Mouse (Mus musculus): ENCODE measurements around the gene Stab2. TPM values are rescaled to one million over a fixed set of nuclear protein-coding genes. Genes with fewer than 3 reads are reported as not detected.

Stab2 gene
- 0.59 and 0.89 TPM in 2 replicates for polyA plus RNA-seq (2014; fragmentation: Nextera tagmentation; extraction: Ambion mirVana)

GRCm38 (mm10) chr10:87007385-87008214 lies at the start of gene Stab2:
TSS of gene Stab2 (minus strand) at chr10:87008025.
- 57% methylated on average over 8 of the region's 8 CpGs for WGBS
- Histone ChIP-seq H3K4me1 (ENCODE audit: control insufficient read depth in 2 of 2, insufficient read depth in 2 of 2, low read length in 2 of 2) (peaks cover 0 to 2% of the 10 kb centered on the region in 2 experiments; a peak in 1 of 4 replicates), H3K36me3 (ENCODE audit: control insufficient read depth, insufficient read depth, low read length) (no peaks in the 10 kb centered on the region), H3K27ac (replicated peaks in 1 of 2; ENCODE audit: control insufficient read depth in 1 of 2, insufficient read depth in 1 of 2, low read depth in 2 of 2, low read length in 2 of 2) (no peak within 1 kb of the TSS), H3K4me2 (ENCODE audit: low read length) (no peak within 1 kb of the TSS), H3K4me3 (ENCODE audit: control insufficient read depth in 1 of 2, insufficient read depth in 1 of 2, low read depth in 1 of 2, low read length in 2 of 2) (no peak within 1 kb of the TSS), H3K9ac (ENCODE audit: low read length) (no peak within 1 kb of the TSS), H3K9me3 (ENCODE audit: control insufficient read depth, low read length) (no peaks in the 10 kb centered on the region), H3K27me3 (ENCODE audit: control insufficient read depth, insufficient read depth, low read length) (no peaks in the 10 kb centered on the region)
- ATAC-seq (ENCODE audit: insufficient number of reproducible peaks, insufficient read depth, low FRiP score, low read depth) = no peak

- ATAC-seq (ENCODE audit: insufficient number of reproducible peaks, insufficient read depth, low FRiP score, low read depth) = no peak
Observed at GRCm38 (mm10) chr10:87051714-87052113, 43.9 kb upstream of the Stab2 start.

DNA sequence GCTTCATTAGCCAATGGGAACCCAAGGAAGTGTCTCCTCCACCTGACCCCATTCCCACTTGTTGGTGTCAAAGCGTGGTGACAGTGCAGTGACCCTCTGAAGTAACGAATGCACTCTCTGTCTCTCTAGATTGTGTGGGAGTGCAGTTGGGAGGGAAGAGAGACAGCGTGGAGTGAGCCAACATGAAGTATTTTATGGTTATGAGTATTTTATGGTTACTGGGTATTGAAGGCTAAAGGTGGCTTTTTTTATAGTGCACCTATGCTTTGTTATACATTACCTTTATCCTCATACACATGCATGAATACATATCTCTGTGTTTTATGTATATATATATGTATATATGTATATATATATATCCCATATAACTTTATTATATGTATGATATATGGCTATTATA lies 41.4 kb upstream of the Stab2 start:
- 59% methylated on average over 3 of the region's 3 CpGs for WGBS
- no peaks in the 10 kb centered on the region for H3K9me3 ChIP-seq (ENCODE audit: control insufficient read depth, low read length)

More at GRCm38 (mm10) chr10:87051714-87052113, 43.9 kb upstream of the Stab2 start:
- no peak overlapping the region for H3K4me2 ChIP-seq (ENCODE audit: low read length)
- H3K27me3 ChIP-seq (ENCODE audit: control insufficient read depth, insufficient read depth, low read length) = peaks cover 6% of the 10 kb centered on the region; the same call in 1 of the 2 replicates
- H3K27ac ChIP-seq (replicated peaks in 1 of 2; ENCODE audit: control insufficient read depth in 1 of 2, insufficient read depth in 1 of 2, low read depth in 2 of 2, low read length in 2 of 2) = no peak overlapping the region
- H3K36me3 ChIP-seq (ENCODE audit: control insufficient read depth, insufficient read depth, low read length) = no peaks in the 10 kb centered on the region
- H3K4me1 ChIP-seq (ENCODE audit: control insufficient read depth in 2 of 2, insufficient read depth in 2 of 2, low read length in 2 of 2) = no peaks in the 10 kb centered on the region
- H3K9me3 ChIP-seq (ENCODE audit: control insufficient read depth, low read length) = no peaks in the 10 kb centered on the region
- WGBS = 39% methylated on average over 4 of the region's 4 CpGs
- H3K9ac ChIP-seq (ENCODE audit: low read length) = no peak overlapping the region
- H3K4me3 ChIP-seq (ENCODE audit: control insufficient read depth in 1 of 2, insufficient read depth in 1 of 2, low read depth in 1 of 2, low read length in 2 of 2) = no peak overlapping the region

GRCm38 (mm10) chr10:87046931-87047468 lies 39.2 kb upstream of the Stab2 start:
- no peak overlapping the region for H3K27ac ChIP-seq (replicated peaks in 1 of 2; ENCODE audit: control insufficient read depth in 1 of 2, insufficient read depth in 1 of 2, low read depth in 2 of 2, low read length in 2 of 2)
- no peak overlapping the region for H3K4me2 ChIP-seq (ENCODE audit: low read length)
- H3K9ac ChIP-seq (ENCODE audit: low read length) = no peak overlapping the region
- WGBS = 81% methylated on average over 10 of the region's 10 CpGs
- H3K4me1 ChIP-seq (ENCODE audit: control insufficient read depth in 2 of 2, insufficient read depth in 2 of 2, low read length in 2 of 2) = no peaks in the 10 kb centered on the region
- ATAC-seq (ENCODE audit: insufficient number of reproducible peaks, insufficient read depth, low FRiP score, low read depth) = no peak
- H3K27me3 ChIP-seq (ENCODE audit: control insufficient read depth, insufficient read depth, low read length) = no peaks in the 10 kb centered on the region; the same call in 1 of the 2 replicates
- H3K4me3 ChIP-seq (ENCODE audit: control insufficient read depth in 1 of 2, insufficient read depth in 1 of 2, low read depth in 1 of 2, low read length in 2 of 2) = no peak overlapping the region
- H3K36me3 ChIP-seq (ENCODE audit: control insufficient read depth, insufficient read depth, low read length) = no peaks in the 10 kb centered on the region
- no peaks in the 10 kb centered on the region for H3K9me3 ChIP-seq (ENCODE audit: control insufficient read depth, low read length)

More for the DNA sequence above, 41.4 kb upstream of the Stab2 start:
- ATAC-seq (ENCODE audit: insufficient number of reproducible peaks, insufficient read depth, low FRiP score, low read depth) = no peak
- Histone ChIP-seq H3K9ac (ENCODE audit: low read length) (no peak overlapping the region), H3K27me3 (ENCODE audit: control insufficient read depth, insufficient read depth, low read length) (peaks cover 6% of the 10 kb centered on the region; the same call in 1 of the 2 replicates), H3K4me2 (ENCODE audit: low read length) (no peak overlapping the region), H3K27ac (replicated peaks in 1 of 2; ENCODE audit: control insufficient read depth in 1 of 2, insufficient read depth in 1 of 2, low read depth in 2 of 2, low read length in 2 of 2) (no peak overlapping the region), H3K4me1 (ENCODE audit: control insufficient read depth in 2 of 2, insufficient read depth in 2 of 2, low read length in 2 of 2) (no peaks in the 10 kb centered on the region), H3K36me3 (ENCODE audit: control insufficient read depth, insufficient read depth, low read length) (no peaks in the 10 kb centered on the region), H3K4me3 (ENCODE audit: control insufficient read depth in 1 of 2, insufficient read depth in 1 of 2, low read depth in 1 of 2, low read length in 2 of 2) (no peak overlapping the region)

- WGBS = 25% methylated on average over 6 of the region's 6 CpGs
- ATAC-seq (ENCODE audit: insufficient number of reproducible peaks, insufficient read depth, low FRiP score, low read depth) = no peak
- Histone ChIP-seq H3K9me3 (ENCODE audit: control insufficient read depth, low read length) (no peaks in the 10 kb centered on the region), H3K4me1 (ENCODE audit: control insufficient read depth in 2 of 2, insufficient read depth in 2 of 2, low read length in 2 of 2) (no peaks in the 10 kb centered on the region), H3K36me3 (ENCODE audit: control insufficient read depth, insufficient read depth, low read length) (no peaks in the 10 kb centered on the region), H3K27ac (replicated peaks in 1 of 2; ENCODE audit: control insufficient read depth in 1 of 2, insufficient read depth in 1 of 2, low read depth in 2 of 2, low read length in 2 of 2) (no peak overlapping the region), H3K4me3 (ENCODE audit: control insufficient read depth in 1 of 2, insufficient read depth in 1 of 2, low read depth in 1 of 2, low read length in 2 of 2) (no peak overlapping the region), H3K4me2 (ENCODE audit: low read length) (no peak overlapping the region), H3K9ac (ENCODE audit: low read length) (no peak overlapping the region), H3K27me3 (ENCODE audit: control insufficient read depth, insufficient read depth, low read length) (no peaks in the 10 kb centered on the region; the same call in 1 of the 2 replicates)
Observed at GRCm38 (mm10) chr10:87046469-87046868, 38.6 kb upstream of the Stab2 start.

- Histone ChIP-seq H3K27ac (replicated peaks in 1 of 2; ENCODE audit: control insufficient read depth in 1 of 2, insufficient read depth in 1 of 2, low read depth in 2 of 2, low read length in 2 of 2) (no peak overlapping the region), H3K4me3 (ENCODE audit: control insufficient read depth in 1 of 2, insufficient read depth in 1 of 2, low read depth in 1 of 2, low read length in 2 of 2) (no peak overlapping the region), H3K9ac (ENCODE audit: low read length) (no peak overlapping the region), H3K9me3 (ENCODE audit: control insufficient read depth, low read length) (no peaks in the 10 kb centered on the region), H3K36me3 (ENCODE audit: control insufficient read depth, insufficient read depth, low read length) (no peaks in the 10 kb centered on the region), H3K27me3 (ENCODE audit: control insufficient read depth, insufficient read depth, low read length) (no peaks in the 10 kb centered on the region; the same call in 1 of the 2 replicates), H3K4me1 (ENCODE audit: control insufficient read depth in 2 of 2, insufficient read depth in 2 of 2, low read length in 2 of 2) (no peaks in the 10 kb centered on the region), H3K4me2 (ENCODE audit: low read length) (no peak overlapping the region)
- WGBS = 39% methylated on average over 3 of the region's 3 CpGs
- peak; percentile 78 for ATAC-seq (ENCODE audit: insufficient number of reproducible peaks, insufficient read depth, low FRiP score, low read depth)
Observed at GRCm38 (mm10) chr10:87045273-87045672, 37.4 kb upstream of the Stab2 start.

- H3K4me2 ChIP-seq (ENCODE audit: low read length) = no peak overlapping the region
- peaks cover 12 to 20% of the 10 kb centered on the region in 2 experiments for H3K4me1 ChIP-seq (ENCODE audit: control insufficient read depth in 2 of 2, insufficient read depth in 2 of 2, low read length in 2 of 2)
- no peak overlapping the region for H3K4me3 ChIP-seq (ENCODE audit: control insufficient read depth in 1 of 2, insufficient read depth in 1 of 2, low read depth in 1 of 2, low read length in 2 of 2)
- H3K27me3 ChIP-seq (ENCODE audit: control insufficient read depth, insufficient read depth, low read length) = no peaks in the 10 kb centered on the region
- no peak overlapping the region for H3K9ac ChIP-seq (ENCODE audit: low read length)
- H3K27ac ChIP-seq (replicated peaks in 1 of 2; ENCODE audit: control insufficient read depth in 1 of 2, insufficient read depth in 1 of 2, low read depth in 2 of 2, low read length in 2 of 2) = no peak overlapping the region
- H3K36me3 ChIP-seq (ENCODE audit: control insufficient read depth, insufficient read depth, low read length) = no peaks in the 10 kb centered on the region
- WGBS = 90% methylated on average over 7 of the region's 7 CpGs
- ATAC-seq (ENCODE audit: insufficient number of reproducible peaks, insufficient read depth, low FRiP score, low read depth) = no peak
- no peaks in the 10 kb centered on the region for H3K9me3 ChIP-seq (ENCODE audit: control insufficient read depth, low read length)
Observed at GRCm38 (mm10) chr10:87041265-87041664, 33.4 kb upstream of the Stab2 start.
